Mouse (Mus musculus) spleen, postnatal 4 days (tissue): Measurements from ENCODE around the gene Stk40.

Experiments
- DNase-seq, 2 experiments: peaks; one replicate each; pipeline ENCODE4 v3.0.0; 2022; ENCODE audit warnings: low spot score in 2 of 2

Gene Stk40

GRCm38 (mm10) chr4:126097711-126098253, 6.0 kb upstream of the Stk40 start:
- DNase-seq = no peak

GRCm38 (mm10) chr4:126099365-126099764, 4.4 kb upstream of the Stk40 start:
- no peak for DNase-seq

- no peak for DNase-seq
Measured at GRCm38 (mm10) chr4:126100764-126101163, 3.0 kb upstream of the Stk40 start.

GRCm38 (mm10) chr4:126102061-126102841, 1.5 kb upstream of the Stk40 start:
- peak in 1 of 2 experiments; percentile 38 for DNase-seq

GRCm38 (mm10) chr4:126103057-126103581, 638 bp upstream of the Stk40 start:
- DNase-seq = peak; percentile 82 to 86

GRCm38 (mm10) chr4:126104261-126105075, 711 bp downstream of the Stk40 start:
- DNase-seq = peak; percentile 35 to 76

- no peak for DNase-seq
Measured at GRCm38 (mm10) chr4:126105131-126105783, 1.5 kb downstream of the Stk40 start.

GRCm38 (mm10) chr4:126108061-126108740, 4.4 kb downstream of the Stk40 start:
- DNase-seq = no peak

- no peak for DNase-seq
Measured at GRCm38 (mm10) chr4:126109613-126110373, 6.0 kb downstream of the Stk40 start.

- DNase-seq = peak; percentile 68 to 80
Measured at GRCm38 (mm10) chr4:126110374-126111152, 6.8 kb downstream of the Stk40 start.

DNA sequence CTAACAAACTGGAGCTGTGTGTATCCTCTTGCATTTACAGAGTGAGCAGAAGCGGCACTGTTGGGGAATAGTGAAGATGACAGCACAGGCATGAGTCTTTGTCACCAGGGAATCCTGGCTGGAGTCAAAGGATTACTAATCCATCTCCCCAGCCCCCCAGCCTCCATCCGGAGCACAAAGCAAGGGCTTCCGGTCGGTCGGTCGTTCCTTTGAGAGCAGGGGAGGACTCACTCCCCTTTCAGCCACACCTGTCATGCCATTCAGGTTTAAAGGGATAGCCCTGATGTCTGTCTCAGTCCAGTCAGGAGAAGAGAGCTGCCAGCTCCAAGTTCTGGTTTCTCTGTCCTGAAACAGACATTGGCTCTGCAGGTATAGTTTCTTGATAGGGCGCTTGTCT, 7.4 kb downstream of the Stk40 start:
- no peak for DNase-seq

- no peak for DNase-seq
Measured at GRCm38 (mm10) chr4:126113243-126113642, 9.5 kb downstream of the Stk40 start.

DNA sequence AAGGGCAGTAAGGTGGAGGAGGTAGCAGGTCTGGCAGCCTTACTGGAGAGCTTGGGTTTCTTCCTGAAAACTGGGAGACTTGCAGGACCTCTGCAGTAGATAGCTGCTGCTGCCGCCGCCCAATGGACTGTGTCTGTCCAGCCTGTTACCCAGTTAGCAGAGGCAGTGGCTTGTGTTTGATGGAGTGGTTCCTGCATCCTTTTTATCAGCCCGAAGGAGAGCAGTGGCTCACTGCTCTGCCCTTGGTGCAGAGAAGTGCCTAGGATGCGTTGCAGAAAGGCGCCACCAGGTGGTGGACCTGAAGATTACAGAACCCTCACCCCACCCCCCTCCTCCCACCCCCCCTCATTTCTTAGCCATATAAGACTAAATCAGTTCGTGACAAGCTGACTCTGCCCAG, 10.2 kb downstream of the Stk40 start:
- peak; percentile 64 to 87 for DNase-seq

GRCm38 (mm10) chr4:126115411-126115810, 11.7 kb downstream of the Stk40 start:
- DNase-seq = no peak

DNA sequence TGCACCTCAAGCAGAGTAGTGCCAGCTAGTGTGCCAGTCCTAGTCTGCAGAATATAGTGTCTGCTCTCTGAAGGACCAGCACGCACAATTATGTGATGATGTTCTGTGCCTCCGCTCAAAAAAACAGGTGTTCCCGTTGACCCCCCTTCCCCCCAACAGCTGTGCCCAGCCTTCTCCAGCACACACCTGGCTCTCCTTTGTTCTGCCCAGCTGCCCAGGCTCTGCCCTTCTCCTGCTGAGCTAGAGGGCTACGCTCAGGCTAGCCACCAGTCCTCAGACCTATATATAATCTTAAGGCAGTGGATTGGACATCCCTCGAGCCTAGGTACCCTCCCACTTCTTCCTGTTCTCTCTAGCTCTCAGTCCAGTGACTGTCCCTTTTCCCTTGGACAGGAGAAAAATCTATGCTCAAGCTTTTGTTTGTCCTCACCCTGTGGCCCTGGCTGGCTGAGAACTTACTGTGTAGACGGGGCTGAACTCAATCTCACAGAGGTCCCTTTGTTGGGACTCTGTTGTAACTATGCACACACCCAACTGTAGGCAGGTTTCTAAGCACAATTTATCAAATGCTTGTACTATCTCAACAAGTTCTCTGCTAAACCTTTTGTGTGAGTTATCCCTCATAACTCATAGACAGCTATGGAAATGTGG, 12.2 kb downstream of the Stk40 start:
- DNase-seq = no peak

- DNase-seq = no peak
Measured at GRCm38 (mm10) chr4:126117116-126117515, 13.4 kb downstream of the Stk40 start.

DNA sequence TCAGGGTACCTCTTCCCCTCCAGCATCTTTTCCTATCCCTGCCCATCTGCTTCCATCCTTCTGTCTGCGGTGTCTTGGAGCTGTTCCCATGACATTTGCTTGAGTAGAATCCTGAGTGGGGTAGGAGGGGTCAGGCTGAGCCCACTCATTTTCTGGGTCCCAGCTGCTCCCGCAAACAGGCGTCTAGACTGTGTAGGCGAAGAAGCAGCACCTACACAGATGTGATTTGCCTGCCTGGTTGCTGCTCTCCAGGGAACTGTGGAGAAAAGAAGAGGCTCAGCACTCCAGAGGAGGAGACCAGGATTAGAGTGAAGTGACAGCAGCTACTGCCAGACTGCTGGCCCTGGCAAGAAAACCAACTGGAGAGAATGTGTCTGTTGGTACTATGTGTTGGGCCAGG, 14.9 kb downstream of the Stk40 start:
- no peak for DNase-seq

GRCm38 (mm10) chr4:126119051-126119450, 15.3 kb downstream of the Stk40 start:
- DNase-seq = no peak

DNA sequence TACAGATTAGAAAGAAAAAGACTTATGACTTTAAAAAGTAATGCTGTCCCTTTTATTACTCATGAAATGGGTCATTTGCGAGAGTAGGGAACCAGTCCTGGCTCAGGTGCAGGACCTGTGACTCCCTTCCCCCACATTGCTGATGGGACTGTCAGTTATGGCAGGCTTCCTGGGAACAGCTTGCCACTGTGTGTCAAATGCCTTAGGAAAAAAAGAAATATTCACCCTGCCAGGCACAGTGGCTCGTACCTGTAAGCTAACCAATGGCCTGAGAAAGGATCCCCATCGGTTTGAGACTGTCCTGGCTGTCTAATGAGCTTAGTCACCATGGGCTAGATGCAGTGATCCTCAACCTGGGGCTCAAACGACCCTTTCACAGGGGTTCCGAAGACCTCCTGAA, 16.3 kb downstream of the Stk40 start:
- DNase-seq = no peak
